Mouse (Mus musculus): ENCODE data around the gene Rrn3.

The Rrn3 gene

GRCm38 (mm10) chr16:13818560-13819393, 38.3 kb downstream of the Rrn3 start, which contains the start of gene Ntan1:
Gene Ntan1 (plus strand): TSS chr16:13818845.
- ChIA-PET POLR2A (interaction anchor here (0.5 to 7.9 kb wide), 49 partner anchors 9 to 1818 kb away, joined by 3 to 75 read pairs (median 4); partner anchors contain the start of genes 3110001I22Rik (in 2 of the 4), Bfar (in 2 of the 4), Rrn3 (in 2 of the 4) and Fopnl (in 1 of the 4)), CTCF (interaction anchor here (0.5 to 1.4 kb wide), 8 partner anchors 13 to 340 kb away, joined by 3 to 8 read pairs (median 3); no protein-coding TSS in a partner anchor)

GRCm38 (mm10) chr16:13819394-13819743, 38.9 kb downstream of the Rrn3 start:
- ChIA-PET CTCF (interaction anchor here in 2 of 4 experiments (1.2 to 1.4 kb wide), 2 partner anchors 13 to 15 kb away, joined by 3 to 8 read pairs; no protein-coding TSS in a partner anchor), POLR2A (interaction anchor here in 3 of 4 experiments (0.6 to 7.9 kb wide), 27 partner anchors 9 to 871 kb away, joined by 3 to 75 read pairs (median 4); partner anchors contain the start of genes 3110001I22Rik (in 2 of the 3), Bfar (in 2 of the 3), Mpv17l (in 1 of the 3) and Pdxdc1 (in 1 of the 3))

- ChIA-PET POLR2A (interaction anchor here in 2 of 4 experiments (0.7 to 2.4 kb wide), 13 partner anchors 10 to 339 kb away, joined by 3 to 24 read pairs (median 6); partner anchors contain the start of genes 3110001I22Rik (in 1 of the 2), Bfar (in 1 of the 2) and Rrn3 (in 1 of the 2)), CTCF (no interaction called here)
Measured at GRCm38 (mm10) chr16:13819806-13820500, 39.4 kb downstream of the Rrn3 start.

- ChIA-PET POLR2A (interaction anchor here in 1 of 4 experiments (0.6 kb wide), 1 partner anchor 338 kb away, joined by 3 read pairs; no protein-coding TSS in a partner anchor), CTCF (interaction anchor here in 1 of 4 experiments (1.0 kb wide), 1 partner anchor 303 kb away, joined by 3 read pairs; no protein-coding TSS in a partner anchor)
Measured at GRCm38 (mm10) chr16:13820771-13821170, 40.3 kb downstream of the Rrn3 start.

- CTCF ChIA-PET = no interaction called here
Measured at GRCm38 (mm10) chr16:13825781-13826490, 45.4 kb downstream of the Rrn3 start.

GRCm38 (mm10) chr16:13826511-13826910, 46.0 kb downstream of the Rrn3 start:
- CTCF ChIA-PET = no interaction called here
- POLR2A ChIA-PET = interaction anchor here in 1 of 4 experiments (0.9 to 1.2 kb wide), 2 partner anchors 12 to 58 kb away, joined by 3 read pairs; no protein-coding TSS in a partner anchor

More at GRCm38 (mm10) chr16:13825781-13826490, 45.4 kb downstream of the Rrn3 start:
- POLR2A ChIA-PET = interaction anchor here in 1 of 4 experiments (0.8 kb wide), 1 partner anchor 10 kb away, joined by 3 read pairs; no protein-coding TSS in a partner anchor

GRCm38 (mm10) chr16:13830444-13830843, 49.9 kb downstream of the Rrn3 start:
- POLR2A ChIA-PET = interaction anchor here in 3 of 4 experiments (0.6 to 1.4 kb wide), 5 partner anchors 8 to 81 kb away, joined by 3 to 7 read pairs (median 4); no protein-coding TSS in a partner anchor
- CTCF ChIA-PET = no interaction called here

GRCm38 (mm10) chr16:13831606-13832005, 51.1 kb downstream of the Rrn3 start:
- ChIA-PET CTCF (no interaction called here), POLR2A (interaction anchor here in 1 of 4 experiments (1.3 kb wide), 1 partner anchor 10 kb away, joined by 3 read pairs; no protein-coding TSS in a partner anchor)

GRCm38 (mm10) chr16:13834382-13834781, 53.9 kb downstream of the Rrn3 start:
- POLR2A ChIA-PET = interaction anchor here in 2 of 4 experiments (0.7 to 1.6 kb wide), 7 partner anchors 12 to 296 kb away, joined by 3 to 4 read pairs (median 3); no protein-coding TSS in a partner anchor
- CTCF ChIA-PET = interaction anchor here in 1 of 4 experiments (0.6 kb wide), 1 partner anchor 212 kb away, joined by 3 read pairs; no protein-coding TSS in a partner anchor

GRCm38 (mm10) chr16:13840056-13840455, 59.5 kb downstream of the Rrn3 start:
- POLR2A ChIA-PET = interaction anchor here in 1 of 4 experiments (0.6 to 2.0 kb wide), 6 partner anchors 11 to 299 kb away, joined by 3 to 5 read pairs (median 4); no protein-coding TSS in a partner anchor
- CTCF ChIA-PET = interaction anchor here in 1 of 4 experiments (0.6 kb wide), 1 partner anchor 265 kb away, joined by 5 read pairs; no protein-coding TSS in a partner anchor

- ChIA-PET CTCF (interaction anchor here in 2 of 4 experiments (0.6 to 1.0 kb wide), 2 partner anchors 115 to 396 kb away, joined by 3 to 4 read pairs; no protein-coding TSS in a partner anchor), POLR2A (interaction anchor here in 2 of 4 experiments (0.6 to 2.0 kb wide), 10 partner anchors 11 to 147 kb away, joined by 3 to 5 read pairs (median 3); no protein-coding TSS in a partner anchor)
Measured at GRCm38 (mm10) chr16:13840956-13841355, 60.4 kb downstream of the Rrn3 start.

GRCm38 (mm10) chr16:13845031-13845430, 64.5 kb downstream of the Rrn3 start:
- ChIA-PET CTCF (no interaction called here), POLR2A (interaction anchor here in 1 of 4 experiments (1.5 kb wide), 1 partner anchor 13 kb away, joined by 5 read pairs; no protein-coding TSS in a partner anchor)

- CTCF ChIA-PET = no interaction called here
- POLR2A ChIA-PET = no interaction called here
Measured at GRCm38 (mm10) chr16:13846675-13847074, 66.2 kb downstream of the Rrn3 start.

GRCm38 (mm10) chr16:13848310-13848709, 67.8 kb downstream of the Rrn3 start:
- CTCF ChIA-PET = interaction anchor here in 1 of 4 experiments (0.7 kb wide), 1 partner anchor 135 kb away, joined by 4 read pairs; no protein-coding TSS in a partner anchor
- POLR2A ChIA-PET = interaction anchor here in 2 of 4 experiments (0.6 to 1.4 kb wide), 3 partner anchors 14 to 314 kb away, joined by 3 to 4 read pairs (median 3); no protein-coding TSS in a partner anchor

- CTCF ChIA-PET = no interaction called here
- POLR2A ChIA-PET = interaction anchor here in 1 of 4 experiments (1.1 to 1.5 kb wide), 2 partner anchors 11 to 16 kb away, joined by 3 read pairs; no protein-coding TSS in a partner anchor
Measured at GRCm38 (mm10) chr16:13851446-13851845, 70.9 kb downstream of the Rrn3 start.

- POLR2A ChIA-PET = no interaction called here
- CTCF ChIA-PET = interaction anchor here in 1 of 4 experiments (0.6 kb wide), 2 partner anchors 317 to 322 kb away, joined by 3 to 5 read pairs; no protein-coding TSS in a partner anchor
Measured at GRCm38 (mm10) chr16:13853886-13854285, 73.4 kb downstream of the Rrn3 start.
